Mouse (Mus musculus) brain, embryonic 14.5 days (tissue): ENCODE measurements around the gene Fmo2.

Source experiments
- CTCF ChIP-seq: fragments of 200-500 bp; IDR thresholded peaks from 2 replicates; pipeline ENCODE4 v1.5.1; 2012; ENCODE audit warnings: inconsistent platforms, mild to moderate bottlenecking, moderate library complexity, borderline replicate concordance; ENCODE audit not compliant: insufficient read depth, insufficient read length; ENCODE audit errors: extremely low read depth
- POLR2A ChIP-seq: fragments of 200-500 bp; IDR thresholded peaks from 2 replicates; pipeline ENCODE4 v1.6.1; 2012; ENCODE audit warnings: mild to moderate bottlenecking, inconsistent platforms, borderline replicate concordance; ENCODE audit not compliant: poor library complexity, insufficient read depth, insufficient read length, severe bottlenecking; ENCODE audit errors: extremely low read depth

GRCm38 (mm10) chr1:162853812-162854482 lies 44.6 kb downstream of the Fmo2 start:
- TF ChIP-seq CTCF: no peak
- no peak for TF ChIP-seq POLR2A
